Mouse (Mus musculus): Measurements from ENCODE around the gene Acd.

The Acd gene

GRCm38 (mm10) chr8:105700966-105701824 is at the start of gene Acd, which contains the start of gene Pard6a:
Acd (minus strand) TSS chr8:105701102.
Pard6a (plus strand) TSS chr8:105701148.
- peak; percentile 94 for DNase-seq (ENCODE audit: low read depth, low spot score)

GRCm38 (mm10) chr8:105750606-105751005 is 49.7 kb upstream of the Acd start:
- peak; percentile 34 for DNase-seq (ENCODE audit: low read depth, low spot score)

GRCm38 (mm10) chr8:105743301-105743700 is 42.4 kb upstream of the Acd start:
- peak; percentile 39 for DNase-seq (ENCODE audit: low read depth, low spot score)

- peak; percentile 69 for DNase-seq (ENCODE audit: low read depth, low spot score)
These were observed 38.3 kb upstream of the Acd start for GRCm38 (mm10) chr8:105739216-105739615.

GRCm38 (mm10) chr8:105732186-105732585 is 31.3 kb upstream of the Acd start:
- no peak for DNase-seq (ENCODE audit: low read depth, low spot score)

- peak; percentile 34 for DNase-seq (ENCODE audit: low read depth, low spot score)
These were observed 26.7 kb upstream of the Acd start for GRCm38 (mm10) chr8:105727397-105728124.

GRCm38 (mm10) chr8:105725726-105726125 is 24.8 kb upstream of the Acd start:
- DNase-seq (ENCODE audit: low read depth, low spot score): no peak

- no peak for DNase-seq (ENCODE audit: low read depth, low spot score)
These were observed 22.0 kb upstream of the Acd start for GRCm38 (mm10) chr8:105722861-105723260.

- DNase-seq (ENCODE audit: low read depth, low spot score): no peak
These were observed 18.7 kb upstream of the Acd start for GRCm38 (mm10) chr8:105719637-105720036.

- DNase-seq (ENCODE audit: low read depth, low spot score): no peak
These were observed 15.5 kb upstream of the Acd start for GRCm38 (mm10) chr8:105716302-105716945.

GRCm38 (mm10) chr8:105715042-105715441 is 14.1 kb upstream of the Acd start:
- DNase-seq (ENCODE audit: low read depth, low spot score): no peak

- DNase-seq (ENCODE audit: low read depth, low spot score): peak; percentile 82
These were observed 13.2 kb upstream of the Acd start for GRCm38 (mm10) chr8:105714139-105714538.

GRCm38 (mm10) chr8:105712286-105712685 is 11.4 kb upstream of the Acd start:
- no peak for DNase-seq (ENCODE audit: low read depth, low spot score)

GRCm38 (mm10) chr8:105709317-105709716 is 8.4 kb upstream of the Acd start:
- DNase-seq (ENCODE audit: low read depth, low spot score): no peak

GRCm38 (mm10) chr8:105708675-105709074 is 7.8 kb upstream of the Acd start:
- DNase-seq (ENCODE audit: low read depth, low spot score): no peak

GRCm38 (mm10) chr8:105707498-105708403 is 6.8 kb upstream of the Acd start, which contains the start of the genes 4933405L10Rik and Enkd1:
4933405L10Rik (plus strand) TSS chr8:105707655.
Enkd1 (minus strand) TSS chr8:105708210.
- DNase-seq (ENCODE audit: low read depth, low spot score): peak; percentile 80

GRCm38 (mm10) chr8:105706426-105706825 is 5.5 kb upstream of the Acd start:
- no peak for DNase-seq (ENCODE audit: low read depth, low spot score)

- DNase-seq (ENCODE audit: low read depth, low spot score): no peak
These were observed 4.1 kb upstream of the Acd start for GRCm38 (mm10) chr8:105704955-105705354.

GRCm38 (mm10) chr8:105704146-105704812 is 3.4 kb upstream of the Acd start:
- DNase-seq (ENCODE audit: low read depth, low spot score): no peak

GRCm38 (mm10) chr8:105702731-105703415 is 2.0 kb upstream of the Acd start:
- no peak for DNase-seq (ENCODE audit: low read depth, low spot score)
